Mouse (Mus musculus): ENCODE data around the gene Gdnf. TPM values are rescaled to one million over a fixed set of nuclear protein-coding genes. Genes with fewer than 3 reads are reported as not detected.

Gdnf gene
- polyA plus RNA-seq, 1 experiment from 2014 or later: 0.04 TPM

GRCm38 (mm10) chr15:7872473-7872872 is 61.8 kb downstream of the Gdnf start:
- no peaks in the 10 kb centered on the region for H3K36me3 ChIP-seq
- WGBS (ENCODE audit: insufficient replicate concordance): 69% methylated on average over 5 of the region's 5 CpGs
- H3K27ac ChIP-seq: no peak overlapping the region
- no peak overlapping the region for H3K9ac ChIP-seq
- no peaks in the 10 kb centered on the region for H3K4me1 ChIP-seq
- no peaks in the 10 kb centered on the region for H3K9me3 ChIP-seq (replicated peaks)
- H3K27me3 ChIP-seq (replicated peaks): no peaks in the 10 kb centered on the region
- no peak for ATAC-seq
- no peak overlapping the region for H3K4me3 ChIP-seq
- no peak overlapping the region for H3K4me2 ChIP-seq

- no peak overlapping the region for H3K4me3 ChIP-seq
- no peak overlapping the region for H3K27ac ChIP-seq
- no peak for ATAC-seq
- H3K36me3 ChIP-seq: no peaks in the 10 kb centered on the region
- no peak overlapping the region for H3K9ac ChIP-seq
- H3K4me2 ChIP-seq: no peak overlapping the region
- WGBS (ENCODE audit: insufficient replicate concordance): 61% methylated on average over 6 of the region's 6 CpGs
- H3K9me3 ChIP-seq (replicated peaks): no peaks in the 10 kb centered on the region
- no peaks in the 10 kb centered on the region for H3K27me3 ChIP-seq (replicated peaks)
- H3K4me1 ChIP-seq: no peaks in the 10 kb centered on the region
Measured at GRCm38 (mm10) chr15:7875879-7876278, 65.2 kb downstream of the Gdnf start.

- Histone ChIP-seq H3K27ac (no peak overlapping the region), H3K36me3 (peaks cover 11% of the 10 kb centered on the region), H3K4me2 (no peak overlapping the region), H3K4me1 (no peaks in the 10 kb centered on the region), H3K9ac (no peak overlapping the region), H3K27me3 (replicated peaks) (no peaks in the 10 kb centered on the region), H3K9me3 (replicated peaks) (no peaks in the 10 kb centered on the region), H3K4me3 (no peak overlapping the region)
- WGBS (ENCODE audit: insufficient replicate concordance): 83% methylated on average over 22 of the region's 22 CpGs
- no peak for ATAC-seq
Measured at GRCm38 (mm10) chr15:7877560-7878467, 67.2 kb downstream of the Gdnf start.

GRCm38 (mm10) chr15:7878861-7879260 is 68.2 kb downstream of the Gdnf start:
- no peak overlapping the region for H3K4me2 ChIP-seq
- 79% methylated on average over 10 of the region's 10 CpGs for WGBS (ENCODE audit: insufficient replicate concordance)
- no peak for ATAC-seq

GRCm38 (mm10) chr15:7879956-7880355 is 69.3 kb downstream of the Gdnf start:
- H3K27me3 ChIP-seq (replicated peaks): no peaks in the 10 kb centered on the region
- H3K4me1 ChIP-seq: no peaks in the 10 kb centered on the region
- H3K4me3 ChIP-seq: no peak overlapping the region
- H3K4me2 ChIP-seq: no peak overlapping the region
- 81% methylated on average over 7 of the region's 7 CpGs for WGBS (ENCODE audit: insufficient replicate concordance)
- H3K9ac ChIP-seq: no peak overlapping the region
- no peaks in the 10 kb centered on the region for H3K9me3 ChIP-seq (replicated peaks)
- no peak for ATAC-seq
- no peak overlapping the region for H3K27ac ChIP-seq
- peaks cover 19% of the 10 kb centered on the region for H3K36me3 ChIP-seq

More at GRCm38 (mm10) chr15:7878861-7879260, 68.2 kb downstream of the Gdnf start:
- Histone ChIP-seq H3K4me3 (no peak overlapping the region), H3K4me1 (no peaks in the 10 kb centered on the region), H3K27ac (no peak overlapping the region), H3K27me3 (replicated peaks) (no peaks in the 10 kb centered on the region), H3K36me3 (peaks cover 15% of the 10 kb centered on the region), H3K9me3 (replicated peaks) (no peaks in the 10 kb centered on the region), H3K9ac (no peak overlapping the region)

- peaks cover 23% of the 10 kb centered on the region for H3K36me3 ChIP-seq
- no peak overlapping the region for H3K4me2 ChIP-seq
- H3K27ac ChIP-seq: no peak overlapping the region
- H3K27me3 ChIP-seq (replicated peaks): no peaks in the 10 kb centered on the region
- H3K9ac ChIP-seq: no peak overlapping the region
- no peaks in the 10 kb centered on the region for H3K4me1 ChIP-seq
- H3K4me3 ChIP-seq: no peak overlapping the region
- 86% methylated on average over 11 of the region's 11 CpGs for WGBS (ENCODE audit: insufficient replicate concordance)
- H3K9me3 ChIP-seq (replicated peaks): no peaks in the 10 kb centered on the region
- no peak for ATAC-seq
Measured at GRCm38 (mm10) chr15:7884181-7884580, 73.5 kb downstream of the Gdnf start.

GRCm38 (mm10) chr15:7885106-7885505 is 74.5 kb downstream of the Gdnf start:
- no peak for ATAC-seq
- WGBS (ENCODE audit: insufficient replicate concordance): 76% methylated on average over 10 of the region's 10 CpGs
- no peaks in the 10 kb centered on the region for H3K9me3 ChIP-seq (replicated peaks)
- no peak overlapping the region for H3K27ac ChIP-seq
- H3K36me3 ChIP-seq: peaks cover 23% of the 10 kb centered on the region
- no peaks in the 10 kb centered on the region for H3K4me1 ChIP-seq
- H3K27me3 ChIP-seq (replicated peaks): no peaks in the 10 kb centered on the region
- no peak overlapping the region for H3K4me2 ChIP-seq
- no peak overlapping the region for H3K9ac ChIP-seq
- no peak overlapping the region for H3K4me3 ChIP-seq

GRCm38 (mm10) chr15:7886591-7886990 is 75.9 kb downstream of the Gdnf start:
- Histone ChIP-seq H3K27ac (no peak overlapping the region), H3K4me2 (no peak overlapping the region), H3K9ac (no peak overlapping the region), H3K4me1 (0 out of 2 replicates have a peak, but pooled peaks cover 3% of the 10 kb centered on the region), H3K27me3 (replicated peaks) (no peaks in the 10 kb centered on the region), H3K9me3 (replicated peaks) (no peaks in the 10 kb centered on the region), H3K36me3 (peaks cover 22% of the 10 kb centered on the region), H3K4me3 (no peak overlapping the region)
- 69% methylated on average over 8 of the region's 8 CpGs for WGBS (ENCODE audit: insufficient replicate concordance)
- ATAC-seq: no peak

Measured in liver, embryonic 12.5 days (tissue).